Mouse (Mus musculus) limb, embryonic 14.5 days (tissue): ENCODE measurements around the gene Mef2a. TPM values are rescaled to one million over a fixed set of nuclear protein-coding genes. Genes with fewer than 3 reads are reported as not detected.

Experiments
- ATAC-seq: fragments of 200-750 bp; cut with Nextera tagmentation; 2 replicates; pipeline ENCODE4 v1.8.0; 2017; ENCODE audit warnings: low read depth, moderate number of reproducible peaks, moderate TSS enrichment; ENCODE audit not compliant: low FRiP score
- DNase-seq: peaks from one replicate; pipeline ENCODE4 v3.0.0-alpha.2; 2015; ENCODE audit warnings: low spot score
- H3K27ac ChIP-seq: fragments of 300-500 bp; sonication (generic); replicated peaks from 2 replicates; pipeline ENCODE4 v1.5.1; 2014; ENCODE audit warnings: low read depth, mild to moderate bottlenecking, low read length, moderate library complexity, mixed read lengths
- H3K27me3 ChIP-seq: fragments of 300-500 bp; sonication (generic); 2 replicates; pipeline ENCODE4 v1.6.1; 2014; ENCODE audit warnings: low read length, mixed read lengths; ENCODE audit not compliant: control insufficient read depth, insufficient read depth
- H3K36me3 ChIP-seq: fragments of 300-500 bp; sonication (generic); 2 replicates; pipeline ENCODE4 v1.6.1; 2014; ENCODE audit warnings: mild to moderate bottlenecking, low read length, moderate library complexity, mixed read lengths; ENCODE audit not compliant: control insufficient read depth, insufficient read depth
- H3K4me1 ChIP-seq: fragments of 300-500 bp; sonication (generic); 2 replicates; pipeline ENCODE4 v1.6.1; 2014; ENCODE audit warnings: antibody characterized with exemption, low read length, mixed read lengths; ENCODE audit not compliant: control insufficient read depth, insufficient read depth
- H3K4me2 ChIP-seq: fragments of 300-500 bp; sonication (generic); replicated peaks from 2 replicates; pipeline ENCODE4 v1.6.1; 2014; ENCODE audit warnings: low read depth, mild to moderate bottlenecking, low read length, moderate library complexity; ENCODE audit not compliant: severe bottlenecking
- H3K4me3 ChIP-seq: fragments of 300-500 bp; sonication (generic); replicated peaks from 2 replicates; pipeline ENCODE4 v1.5.1; 2014; ENCODE audit warnings: low read length
- H3K9ac ChIP-seq: fragments of 300-500 bp; sonication (generic); 2 replicates; pipeline ENCODE4 v1.6.1; 2014; ENCODE audit warnings: mild to moderate bottlenecking, low read depth, low read length, moderate library complexity; ENCODE audit not compliant: severe bottlenecking
- H3K9me3 ChIP-seq: fragments of 300-500 bp; sonication (generic); 2 replicates; pipeline ENCODE4 v1.6.1; 2016; ENCODE audit warnings: low read length; ENCODE audit not compliant: control insufficient read depth
- POLR2A ChIP-seq: fragments of 200-500 bp; IDR thresholded peaks from 2 replicates; pipeline ENCODE4 v1.8.0; 2012; ENCODE audit warnings: inconsistent platforms, mild to moderate bottlenecking, moderate library complexity, borderline replicate concordance; ENCODE audit not compliant: insufficient read depth, insufficient read length; ENCODE audit errors: extremely low read depth
- WGBS: fragments of 180-500 bp; shearing (Covaris S2); extraction: QIAGEN DNeasy Blood & Tissue Kit; methylation state at CpG from one replicate; pipeline ENCODE4 v1.1.7; 2014; 5-methylcytosine and 5-hydroxymethylcytosine counted together
- polyA plus RNA-seq, 2 experiments: library from polyadenylated mRNA; depleted of rRNA in 1 of 2; stranded (reverse) in 1 of 2; unstranded in 1 of 2; fragments of >200 nt; fragmentation: Nextera tagmentation in 1 of 2; extraction: Ambion mirVana in 1 of 2; gene quantifications; 2 replicates each; pipeline versions ENCODE4 v1.2.1 to v1.2.3; 2012 to 2014

Gene Mef2a
- polyA plus RNA-seq, 2 experiments: 41.5 to 52.0 TPM

DNA sequence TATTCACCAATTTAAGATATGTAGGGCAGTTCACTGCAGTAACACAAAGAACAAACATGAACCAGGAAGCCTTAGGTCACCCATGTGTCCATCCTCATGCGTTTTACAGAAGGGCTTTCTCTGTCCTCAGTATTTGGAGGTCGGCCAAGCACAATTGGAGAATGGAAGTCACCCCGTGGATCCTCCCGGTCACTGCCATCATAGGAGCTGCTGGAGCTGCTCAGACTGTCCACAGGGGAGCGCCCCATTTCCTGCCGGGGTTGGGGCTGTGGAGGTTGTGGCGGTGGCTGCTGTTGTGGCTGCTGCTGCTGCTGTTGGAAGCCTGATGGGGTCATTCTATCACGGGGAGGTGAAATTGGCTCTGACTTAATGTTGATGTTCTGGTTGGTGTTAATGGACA is 137.9 kb downstream of the Mef2a start:
- no peaks in the 10 kb centered on the region for H3K27me3 ChIP-seq

DNA sequence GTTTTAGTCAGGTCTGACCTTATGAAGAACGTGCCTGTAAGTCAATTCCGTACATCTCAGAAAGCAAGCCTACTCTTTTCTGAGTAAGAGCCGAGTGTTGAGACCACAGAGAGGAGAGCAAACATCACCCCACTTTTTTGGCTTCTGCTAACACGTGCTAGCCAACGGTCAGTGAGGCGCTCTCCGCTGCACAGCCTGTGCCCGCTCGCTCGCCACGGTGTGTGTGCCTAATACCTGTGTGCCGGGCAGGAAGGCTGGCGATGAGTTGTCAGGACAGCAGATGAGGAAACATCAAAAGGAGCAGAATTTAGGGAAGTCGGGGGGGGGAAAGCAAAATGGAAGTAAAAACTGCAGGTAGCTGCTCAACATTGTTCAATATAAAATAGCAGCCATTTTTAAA is 140.2 kb downstream of the Mef2a start:
- no peak for DNase-seq
- Histone ChIP-seq H3K4me2 (no peak overlapping the region), H3K27ac (no peak overlapping the region), H3K27me3 (no peaks in the 10 kb centered on the region), H3K4me1 (no peaks in the 10 kb centered on the region), H3K36me3 (peaks cover 56% of the 10 kb centered on the region), H3K9ac (no peak overlapping the region), H3K9me3 (no peaks in the 10 kb centered on the region), H3K4me3 (no peak overlapping the region)
- ATAC-seq: no peak
- no peak for TF ChIP-seq POLR2A
- 92% methylated on average over 14 of the region's 14 CpGs for WGBS

More for the DNA sequence above, 137.9 kb downstream of the Mef2a start:
- WGBS: 80% methylated on average over 8 of the region's 8 CpGs
- no peak overlapping the region for H3K4me3 ChIP-seq
- no peak for ATAC-seq
- no peak overlapping the region for H3K4me2 ChIP-seq
- H3K9me3 ChIP-seq: no peaks in the 10 kb centered on the region
- H3K9ac ChIP-seq: no peak overlapping the region
- no peak for DNase-seq
- no peak for TF ChIP-seq POLR2A
- no peaks in the 10 kb centered on the region for H3K4me1 ChIP-seq
- no peak overlapping the region for H3K27ac ChIP-seq
- peaks cover 76% of the 10 kb centered on the region for H3K36me3 ChIP-seq

DNA sequence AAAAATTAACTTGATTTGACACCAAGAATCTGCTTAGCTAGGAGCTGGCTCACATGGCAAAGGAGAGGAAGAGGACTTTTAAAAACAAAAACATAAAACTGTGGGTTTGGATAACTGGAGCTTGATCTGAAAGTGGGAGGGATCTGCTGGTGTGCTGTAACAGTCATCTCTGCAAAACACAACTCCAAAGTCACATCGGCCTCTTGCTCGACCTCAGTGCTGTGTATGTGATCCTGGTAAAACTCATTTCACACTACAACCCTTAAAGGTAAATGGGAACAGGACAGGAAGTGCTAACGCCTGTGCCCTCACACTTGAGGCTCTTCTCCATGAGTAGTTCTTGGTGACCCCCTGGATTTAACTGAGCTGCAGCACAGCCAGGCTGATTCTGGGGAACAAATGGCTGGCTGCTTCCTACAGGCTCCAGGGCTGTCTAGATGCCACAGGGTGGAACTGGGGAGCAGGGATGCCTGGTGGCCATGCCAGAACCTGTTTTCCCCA is 142.0 kb downstream of the Mef2a start:
- Histone ChIP-seq H3K9ac (no peak overlapping the region), H3K36me3 (peaks cover 54% of the 10 kb centered on the region), H3K4me2 (no peak overlapping the region), H3K9me3 (no peaks in the 10 kb centered on the region), H3K27me3 (no peaks in the 10 kb centered on the region), H3K4me1 (no peaks in the 10 kb centered on the region), H3K27ac (no peak overlapping the region), H3K4me3 (no peak overlapping the region)
- 75% methylated on average over 3 of the region's 3 CpGs for WGBS
- DNase-seq (no peak), ATAC-seq (no peak)
- no peak for TF ChIP-seq POLR2A

DNA sequence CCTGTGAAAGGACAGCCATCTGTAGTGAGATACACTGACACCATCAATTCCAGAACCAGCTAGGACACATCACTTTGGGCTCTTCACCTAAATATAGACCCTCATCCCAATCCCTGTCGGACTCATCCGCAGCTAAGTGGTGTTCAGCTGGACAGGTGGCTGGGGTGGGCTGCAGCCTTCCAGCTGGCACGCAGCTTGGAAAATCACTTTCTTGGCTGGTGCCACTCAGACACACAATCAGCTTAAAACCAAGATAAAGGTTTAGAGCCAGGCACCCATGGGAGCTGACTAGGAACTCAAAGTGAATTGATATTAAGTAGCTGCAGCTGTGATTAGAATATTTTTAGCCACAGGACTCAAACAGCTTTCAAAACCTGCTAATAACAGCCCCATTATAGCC is 142.4 kb downstream of the Mef2a start:
- H3K27ac ChIP-seq: no peak overlapping the region
- no peak overlapping the region for H3K4me3 ChIP-seq
- H3K9me3 ChIP-seq: no peaks in the 10 kb centered on the region
- no peaks in the 10 kb centered on the region for H3K27me3 ChIP-seq
- H3K4me2 ChIP-seq: no peak overlapping the region
- 76% methylated on average over 3 of the region's 3 CpGs for WGBS
- DNase-seq (no peak), ATAC-seq (no peak)
- H3K36me3 ChIP-seq: peaks cover 51% of the 10 kb centered on the region
- TF ChIP-seq POLR2A: no peak
- no peak overlapping the region for H3K9ac ChIP-seq
- H3K4me1 ChIP-seq: no peaks in the 10 kb centered on the region

DNA sequence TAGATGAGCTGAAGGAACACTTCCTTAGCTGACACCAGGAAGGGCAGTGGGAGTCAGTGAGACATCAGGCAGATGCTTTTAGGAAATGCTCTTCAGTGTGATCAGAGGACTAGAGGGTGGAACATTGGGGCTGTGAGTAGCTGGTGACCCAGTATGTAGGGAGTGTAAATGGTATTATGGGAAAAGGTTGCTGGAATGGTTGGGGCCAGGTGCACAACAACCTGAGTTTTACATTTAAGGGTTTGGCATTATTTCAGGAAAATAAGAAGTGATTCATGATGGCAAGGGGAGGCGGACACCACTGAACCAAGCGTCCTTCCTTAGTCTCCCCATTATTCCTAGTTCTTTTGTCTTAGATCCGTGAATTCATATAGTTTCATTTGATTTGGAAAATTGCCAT is 143.0 kb downstream of the Mef2a start:
- peaks cover 46% of the 10 kb centered on the region for H3K36me3 ChIP-seq
- no peak overlapping the region for H3K9ac ChIP-seq
- no peak overlapping the region for H3K27ac ChIP-seq
- no peak overlapping the region for H3K4me3 ChIP-seq
- H3K4me1 ChIP-seq: no peaks in the 10 kb centered on the region
- 87% methylated on average over 3 of the region's 3 CpGs for WGBS
- DNase-seq (no peak), ATAC-seq (no peak)
- H3K9me3 ChIP-seq: no peaks in the 10 kb centered on the region
- no peak overlapping the region for H3K4me2 ChIP-seq
- TF ChIP-seq POLR2A: no peak
- H3K27me3 ChIP-seq: no peaks in the 10 kb centered on the region
